Comparison of ENCODE assay signal across 9 mouse cellular contexts in the genomic region with DNA sequence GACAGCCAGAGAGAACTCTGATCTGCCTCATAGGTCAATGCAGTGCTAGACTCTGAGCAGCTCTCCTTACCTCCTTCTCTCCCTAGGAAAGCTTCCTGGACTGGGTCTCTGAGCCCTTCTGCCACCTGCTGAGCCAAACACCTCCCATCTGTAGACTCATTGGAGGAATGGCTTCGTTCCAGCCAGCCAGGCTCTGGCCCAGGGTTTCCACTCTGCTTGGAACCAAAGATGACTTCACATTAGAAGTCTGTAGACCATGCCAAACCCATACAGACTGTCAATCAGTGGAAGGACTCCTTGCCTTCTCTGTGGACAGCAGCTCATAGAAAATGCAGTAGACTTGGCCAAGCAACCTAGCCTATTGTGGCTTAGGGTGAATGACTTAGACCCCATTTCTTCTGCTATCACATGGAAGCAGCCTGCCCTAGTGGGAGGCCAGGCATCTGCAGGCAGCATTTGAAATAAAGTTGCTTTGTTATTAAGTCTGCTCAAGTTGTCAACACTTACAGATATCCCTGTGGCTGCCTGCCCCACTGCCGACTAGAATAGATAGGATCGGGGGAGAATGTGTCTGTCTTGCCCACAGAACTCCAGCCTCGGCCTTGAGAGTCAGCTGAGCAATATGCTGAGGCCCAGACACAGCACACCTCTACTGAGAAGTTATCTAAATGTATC.
A peak's percentile ranks its signal among the peaks of the same experiment; 100 is the strongest.
DNase-seq lines count a peak whose midpoint lies in the region; ATAC-seq and TF ChIP-seq lines count a peak whose summit lies in the region.
"Had no signal": no experiment of that assay in that cellular context is flagged by ENCODE, and none has a peak within 500 bp of the region (broad histone marks: within the 10 kb centered on the region; RNA-seq: fewer than 3 reads in every experiment).

No protein-coding gene starts in this region.

- no peaks in the 10 kb centered on the region for H3K27me3 ChIP-seq in forebrain, embryonic 15.5 days
- no peaks in the 10 kb centered on the region for H3K27me3 ChIP-seq in forebrain, embryonic 11.5 days (ENCODE audit: control insufficient read depth, insufficient read depth, low read length)
- no peaks in the 10 kb centered on the region for H3K27me3 ChIP-seq in heart, postnatal 0 days (ENCODE audit: control insufficient read depth, insufficient read depth, low read length)
- no peaks in the 10 kb centered on the region for H3K27me3 ChIP-seq in midbrain, embryonic 14.5 days (ENCODE audit: control insufficient read depth, insufficient read depth, low read length)

- peak; percentile 15; the same call in 1 of the 2 replicates for TF ChIP-seq CTCF in heart, postnatal 0 days (IDR thresholded peaks at IDR 0.05; ENCODE audit: low read depth)

- ATAC-seq in forebrain, embryonic 15.5 days (replicated peaks) = peak; percentile 86
- ATAC-seq in forebrain, embryonic 11.5 days (replicated peaks; ENCODE audit: low FRiP score) = no peak
- peak; percentile 75 for ATAC-seq in heart, postnatal 0 days (ENCODE audit: insufficient read depth, low read depth)
- ATAC-seq in midbrain, embryonic 14.5 days (ENCODE audit: low FRiP score, low TSS enrichment) = no peak
- ATAC-seq in granulocyte monocyte progenitor cell, adult 5-6 weeks (replicated peaks; ENCODE audit: poor library complexity, severe bottlenecking) = no peak

- no peak for TF ChIP-seq EP300 in heart, postnatal 0 days (IDR thresholded peaks at IDR 0.05; ENCODE audit: low read depth)

- no peak overlapping the region for H3K9ac ChIP-seq in forebrain, embryonic 15.5 days (replicated peaks)
- H3K9ac ChIP-seq in forebrain, embryonic 11.5 days (ENCODE audit: low read length) = no peak overlapping the region
- H3K9ac ChIP-seq in heart, postnatal 0 days (replicated peaks; ENCODE audit: low read depth, low read length) = no peak overlapping the region
- H3K9ac ChIP-seq in midbrain, embryonic 14.5 days (replicated peaks; ENCODE audit: low read length) = no peak overlapping the region
- H3K9ac ChIP-seq: liver, embryonic 14.5 days had no signal

- H3K36me3 ChIP-seq in forebrain, embryonic 15.5 days = peaks cover 16% of the 10 kb centered on the region; the same call in 1 of the 2 replicates
- peaks cover 4% of the 10 kb centered on the region; the same call in 1 of the 2 replicates for H3K36me3 ChIP-seq in forebrain, embryonic 11.5 days (ENCODE audit: control insufficient read depth, insufficient read depth, low read length)
- peaks cover 23% of the 10 kb centered on the region; the same call in 1 of the 2 replicates for H3K36me3 ChIP-seq in heart, postnatal 0 days (replicated peaks; ENCODE audit: control insufficient read depth, insufficient read depth, low read length)
- H3K36me3 ChIP-seq in midbrain, embryonic 14.5 days (ENCODE audit: control insufficient read depth, insufficient read depth, low read length) = peaks cover 11% of the 10 kb centered on the region

- no peak overlapping the region; the same call in 1 of the 2 replicates for H3K27ac ChIP-seq in forebrain, embryonic 15.5 days (replicated peaks)
- H3K27ac ChIP-seq in forebrain, embryonic 11.5 days (ENCODE audit: low read depth, low read length) = no peak overlapping the region
- peak overlapping the region; percentile 0; the same call in 1 of the 2 replicates for H3K27ac ChIP-seq in heart, postnatal 0 days (ENCODE audit: low read depth)
- H3K27ac ChIP-seq in midbrain, embryonic 14.5 days (replicated peaks; ENCODE audit: low read depth, low read length) = no peak overlapping the region
- H3K27ac ChIP-seq: liver, embryonic 14.5 days had no signal

- H3K4me1 ChIP-seq in forebrain, embryonic 15.5 days = peaks cover 17% of the 10 kb centered on the region
- H3K4me1 ChIP-seq in forebrain, embryonic 11.5 days (replicated peaks; ENCODE audit: control insufficient read depth, insufficient read depth, low read length) = no peaks in the 10 kb centered on the region
- peaks cover 21% of the 10 kb centered on the region; the same call in 1 of the 2 replicates for H3K4me1 ChIP-seq in heart, postnatal 0 days (ENCODE audit: control insufficient read depth, insufficient read depth)
- no peaks in the 10 kb centered on the region for H3K4me1 ChIP-seq in midbrain, embryonic 14.5 days (ENCODE audit: control insufficient read depth, insufficient read depth, low read length)

- DNase-seq in forebrain, embryonic 11.5 days (ENCODE audit: low spot score) = no peak
- DNase-seq in Muller cell, postnatal 12 days (ENCODE audit: inconsistent ontology term) = peak; percentile 78
- DNase-seq in cerebellum, postnatal 36 days = peak; percentile 79
- DNase-seq in heart, postnatal 0 days (ENCODE audit: low spot score) = peak; percentile 53
- DNase-seq in midbrain, embryonic 14.5 days = peak; percentile 51
- DNase-seq in thymus, postnatal 0 days (ENCODE audit: low spot score) = no peak

- no peak overlapping the region for H3K4me3 ChIP-seq in forebrain, embryonic 15.5 days
- H3K4me3 ChIP-seq in forebrain, embryonic 11.5 days (ENCODE audit: low read depth, low read length) = no peak overlapping the region
- no peak overlapping the region for H3K4me3 ChIP-seq in heart, postnatal 0 days (ENCODE audit: low read depth, low read length)
- H3K4me3 ChIP-seq in midbrain, embryonic 14.5 days (replicated peaks; ENCODE audit: low read depth, low read length) = no peak overlapping the region

- no peaks in the 10 kb centered on the region for H3K9me3 ChIP-seq in forebrain, embryonic 15.5 days
- H3K9me3 ChIP-seq in forebrain, embryonic 11.5 days (ENCODE audit: control insufficient read depth, low read length) = no peaks in the 10 kb centered on the region
- no peaks in the 10 kb centered on the region for H3K9me3 ChIP-seq in heart, postnatal 0 days (replicated peaks; ENCODE audit: control insufficient read depth, low read length)
- no peaks in the 10 kb centered on the region for H3K9me3 ChIP-seq in midbrain, embryonic 14.5 days (ENCODE audit: control insufficient read depth, low read length)

- H3K4me2 ChIP-seq in forebrain, embryonic 15.5 days (replicated peaks) = no peak overlapping the region
- H3K4me2 ChIP-seq in forebrain, embryonic 11.5 days (ENCODE audit: low read depth, low read length, severe bottlenecking) = no peak overlapping the region
- no peak overlapping the region for H3K4me2 ChIP-seq in heart, postnatal 0 days (ENCODE audit: low read depth, low read length)
- no peak overlapping the region for H3K4me2 ChIP-seq in midbrain, embryonic 14.5 days (ENCODE audit: low read length)

- WGBS in forebrain, embryonic 15.5 days = 48% methylated on average over 4 of the region's 4 CpGs
- WGBS in forebrain, embryonic 11.5 days = 82% methylated on average over 4 of the region's 4 CpGs
- WGBS in heart, postnatal 0 days = 24% methylated on average over 4 of the region's 4 CpGs
- WGBS in midbrain, embryonic 14.5 days = 81% methylated on average over 4 of the region's 4 CpGs

Comparison
In these comparisons a context has a peak if more than half of its experiments do, and no peak if none do; other contexts are left out.
1. ATAC-seq: peak in forebrain, embryonic 15.5 days (single experiment) and heart, postnatal 0 days (single experiment); none in forebrain, embryonic 11.5 days (single experiment), midbrain, embryonic 14.5 days (single experiment) and granulocyte monocyte progenitor cell, adult 5-6 weeks (single experiment).
2. DNase-seq: peak in Muller cell, postnatal 12 days (single experiment), cerebellum, postnatal 36 days (2 of 2), heart, postnatal 0 days (single experiment) and midbrain, embryonic 14.5 days (single experiment); none in forebrain, embryonic 11.5 days (single experiment) and thymus, postnatal 0 days (single experiment).